In the genomic region with DNA sequence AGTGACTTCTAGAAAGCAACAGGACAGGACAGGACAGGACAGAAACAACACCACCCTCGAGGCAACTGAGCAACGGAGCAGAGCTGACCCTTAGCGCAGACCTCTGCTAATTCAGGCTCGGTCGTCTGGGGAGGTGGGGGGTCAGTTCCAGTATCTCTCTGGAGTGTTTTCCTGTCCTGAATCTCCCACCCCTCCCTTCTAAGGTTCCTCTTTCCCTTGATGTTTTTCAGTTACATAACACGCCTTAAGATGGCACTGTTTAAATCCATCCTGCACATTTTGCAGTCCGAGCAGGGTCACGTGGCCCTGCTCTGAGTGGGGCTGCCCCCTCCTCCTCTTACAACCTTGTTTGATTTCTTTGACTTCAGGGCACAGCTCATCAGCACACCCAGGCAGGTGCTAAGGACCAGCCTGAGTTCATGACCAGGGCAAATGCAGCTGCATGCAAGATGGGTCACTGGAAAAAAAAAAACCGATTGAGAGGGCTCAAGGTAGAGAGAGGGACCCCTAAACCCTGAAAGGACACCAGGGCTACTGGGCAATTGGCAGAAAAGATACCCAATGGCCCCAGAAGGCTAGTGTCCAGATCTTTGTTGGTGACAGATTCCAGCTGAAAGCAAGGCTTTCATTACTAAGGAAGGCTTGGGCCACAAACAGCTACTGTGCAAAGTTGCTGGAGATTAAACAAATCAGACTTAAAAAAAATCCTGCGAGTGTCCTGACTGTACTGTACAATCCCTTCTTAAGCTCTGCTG, we compare ENCODE assay signal across 9 mouse cellular contexts. TPM values are rescaled to one million over a fixed set of nuclear protein-coding genes. Genes with fewer than 3 reads are reported as not detected.
DNase-seq lines count a peak whose midpoint lies in the region; ATAC-seq lines count a peak whose summit lies in the region.
"Had no signal": no experiment of that assay in that cellular context is flagged by ENCODE, and none has a peak within 500 bp of the region (broad histone marks: within the 10 kb centered on the region; RNA-seq: fewer than 3 reads in every experiment).

No protein-coding gene starts in this region.

- ATAC-seq in heart, embryonic 14.5 days (ENCODE audit: insufficient number of reproducible peaks, insufficient read depth, low FRiP score, low read depth), result no peak
- ATAC-seq in midbrain, embryonic 12.5 days (ENCODE audit: low FRiP score, low read depth), result no peak

- no peaks in the 10 kb centered on the region for H3K36me3 ChIP-seq in heart, embryonic 14.5 days (ENCODE audit: control insufficient read depth, insufficient read depth, low read length)
- no peaks in the 10 kb centered on the region for H3K36me3 ChIP-seq in forebrain, embryonic 10.5 days (replicated peaks)
- H3K36me3 ChIP-seq in midbrain, embryonic 12.5 days, result no peaks in the 10 kb centered on the region
- H3K36me3 ChIP-seq: G1E had no signal

- H3K9ac ChIP-seq in heart, embryonic 14.5 days (ENCODE audit: low read length), result no peak overlapping the region
- peak overlapping the region; percentile 68 for H3K9ac ChIP-seq in midbrain, embryonic 12.5 days (replicated peaks)

- H3K27ac ChIP-seq in heart, embryonic 14.5 days (replicated peaks in 1 of 2; ENCODE audit: control insufficient read depth in 1 of 2, insufficient read depth in 1 of 2, low read depth in 2 of 2, low read length in 2 of 2), result no peak overlapping the region
- H3K27ac ChIP-seq in forebrain, embryonic 10.5 days, result no peak overlapping the region
- no peak overlapping the region for H3K27ac ChIP-seq in midbrain, embryonic 12.5 days (replicated peaks)

- H3K9me3 ChIP-seq in heart, embryonic 14.5 days (ENCODE audit: control insufficient read depth, low read length), result no peaks in the 10 kb centered on the region
- H3K9me3 ChIP-seq in forebrain, embryonic 10.5 days, result no peaks in the 10 kb centered on the region
- no peaks in the 10 kb centered on the region for H3K9me3 ChIP-seq in midbrain, embryonic 12.5 days

- 9% methylated on average over 10 of the region's 10 CpGs for WGBS in heart, embryonic 14.5 days
- WGBS in forebrain, embryonic 10.5 days, result 10% methylated on average over 10 of the region's 10 CpGs
- WGBS in midbrain, embryonic 12.5 days, result 4% methylated on average over 10 of the region's 10 CpGs

- H3K4me1 ChIP-seq in heart, embryonic 14.5 days (ENCODE audit: control insufficient read depth in 2 of 2, insufficient read depth in 2 of 2, low read length in 2 of 2), result peaks cover 14 to 36% of the 10 kb centered on the region in 2 experiments; a peak in 3 of 4 replicates
- H3K4me1 ChIP-seq in forebrain, embryonic 10.5 days, result peaks cover 51% of the 10 kb centered on the region
- peaks cover 45% of the 10 kb centered on the region for H3K4me1 ChIP-seq in midbrain, embryonic 12.5 days

- H3K4me2 ChIP-seq in heart, embryonic 14.5 days (ENCODE audit: low read length), result peak overlapping the region; percentile 87
- H3K4me2 ChIP-seq in midbrain, embryonic 12.5 days (replicated peaks), result peak overlapping the region; percentile 97

- H3K27me3 ChIP-seq in heart, embryonic 14.5 days (ENCODE audit: control insufficient read depth, insufficient read depth, low read length), result peaks cover 96% of the 10 kb centered on the region
- peaks cover 100% of the 10 kb centered on the region for H3K27me3 ChIP-seq in forebrain, embryonic 10.5 days (ENCODE audit: poor library complexity, severe bottlenecking)
- peaks cover 100% of the 10 kb centered on the region for H3K27me3 ChIP-seq in midbrain, embryonic 12.5 days

- H3K4me3 ChIP-seq in heart, embryonic 14.5 days (ENCODE audit: control insufficient read depth in 1 of 2, insufficient read depth in 1 of 2, low read depth in 1 of 2, low read length in 2 of 2), result peak overlapping the region in 1 of 2 experiments; percentile 57; a peak in 1 of 4 replicates
- peak overlapping the region; percentile 63 for H3K4me3 ChIP-seq in forebrain, embryonic 10.5 days
- H3K4me3 ChIP-seq in midbrain, embryonic 12.5 days, result peak overlapping the region; percentile 62

- DNase-seq in heart, postnatal 4 days, result no peak
- DNase-seq in NIH3T3 (ENCODE audit: low read depth), result peak; percentile 50
- DNase-seq in forebrain, embryonic 10.5 days (ENCODE audit: extremely low spot score, low spot score), result no peak
- DNase-seq in urinary bladder, postnatal 14 days (ENCODE audit: low spot score), result no peak
- DNase-seq in adrenal gland, adult (ENCODE audit: inconsistent age in 2 of 2, low spot score in 1 of 2), result no peak
- DNase-seq in lung, postnatal 14 days, result no peak

RNA-seq across cellular contexts. Expression of gene Nptx1, which starts 1.6 kb away (rescaled TPM):
- polyA plus RNA-seq in heart, embryonic 14.5 days (2014; fragmentation: Nextera tagmentation; extraction: Ambion mirVana), result 0.81 and 0.89 TPM in 2 replicates
- under 1 TPM; 0.50 to 0.74 TPM for total RNA-seq in heart, postnatal 4 days (2021)
- polyA plus RNA-seq in forebrain, embryonic 10.5 days (2016; fragmentation: Nextera tagmentation; extraction: Ambion mirVana), result 1.4 and 1.7 TPM in 2 replicates
- polyA plus RNA-seq in midbrain, embryonic 12.5 days (2016; fragmentation: Nextera tagmentation; extraction: Ambion mirVana), result 5.9 and 6.2 TPM in 2 replicates
- polyA plus RNA-seq: G1E had no signal

RNA-seq across cellular contexts. Expression of gene Endov, which starts 54.8 kb away (rescaled TPM):
- polyA plus RNA-seq in heart, embryonic 14.5 days (2014; fragmentation: Nextera tagmentation; extraction: Ambion mirVana), result 9.0 and 9.1 TPM in 2 replicates
- 10 to 100 TPM; 15.7 to 17.4 TPM for total RNA-seq in heart, postnatal 4 days (2021)
- polyA plus RNA-seq in forebrain, embryonic 10.5 days (2016; fragmentation: Nextera tagmentation; extraction: Ambion mirVana), result 24.0 and 24.5 TPM in 2 replicates
- polyA plus RNA-seq in midbrain, embryonic 12.5 days (2016; fragmentation: Nextera tagmentation; extraction: Ambion mirVana), result 24.9 and 25.1 TPM in 2 replicates

RNA-seq across cellular contexts. Expression of gene Rptor, which starts 56.8 kb away (rescaled TPM):
- polyA plus RNA-seq in heart, embryonic 14.5 days (2014; fragmentation: Nextera tagmentation; extraction: Ambion mirVana), result 11.2 TPM in 2 replicates
- total RNA-seq in heart, postnatal 4 days (2021), result 10 to 100 TPM; 44.2 to 45.6 TPM
- polyA plus RNA-seq in forebrain, embryonic 10.5 days (2016; fragmentation: Nextera tagmentation; extraction: Ambion mirVana), result 12.8 and 13.0 TPM in 2 replicates
- polyA plus RNA-seq in midbrain, embryonic 12.5 days (2016; fragmentation: Nextera tagmentation; extraction: Ambion mirVana), result 18.3 and 19.0 TPM in 2 replicates
